Mouse (Mus musculus): ENCODE results near the gene Hcfc1r1.

Gene Hcfc1r1

GRCm38 (mm10) chr17:23675127-23675526 is 1.7 kb downstream of the Hcfc1r1 start:
- peak; percentile 71 for DNase-seq (ENCODE audit: low spot score)

DNA sequence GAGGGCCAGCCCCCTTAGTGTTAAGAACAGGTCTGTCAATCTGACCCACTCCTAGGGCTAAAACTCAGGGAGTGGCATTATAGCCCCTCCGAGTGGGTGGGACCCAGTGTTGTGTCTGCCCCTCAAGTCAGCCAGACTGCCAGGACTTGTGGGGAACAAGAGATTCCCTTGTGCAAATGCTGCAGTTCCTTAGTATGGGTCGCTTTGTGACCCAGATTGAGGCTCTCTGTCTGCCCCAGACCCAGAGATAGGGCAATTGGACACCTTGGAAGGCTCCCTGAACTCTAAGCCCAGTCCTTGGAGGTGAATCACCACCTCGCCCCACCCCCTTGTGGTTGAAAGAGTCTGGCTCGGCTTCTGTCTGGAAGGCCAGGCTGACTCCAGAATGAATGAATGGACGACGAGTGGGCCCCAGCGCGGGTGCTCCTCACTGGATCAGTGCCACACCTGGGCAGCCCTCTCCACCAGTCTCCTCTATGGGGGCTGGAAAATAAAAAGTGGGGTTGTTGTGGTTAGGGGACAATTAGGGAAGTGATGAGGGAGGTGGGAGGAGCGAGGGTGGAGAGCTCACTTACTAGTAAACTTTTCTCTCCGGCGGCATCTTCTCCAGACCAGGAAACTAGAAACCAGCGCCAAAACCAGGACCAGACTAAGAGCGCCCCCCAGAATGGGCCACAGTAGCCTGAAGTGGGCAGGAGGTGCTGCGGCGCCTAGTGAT is 2.3 kb downstream of the Hcfc1r1 start:
- peak; percentile 75 for DNase-seq (ENCODE audit: low spot score)

DNA sequence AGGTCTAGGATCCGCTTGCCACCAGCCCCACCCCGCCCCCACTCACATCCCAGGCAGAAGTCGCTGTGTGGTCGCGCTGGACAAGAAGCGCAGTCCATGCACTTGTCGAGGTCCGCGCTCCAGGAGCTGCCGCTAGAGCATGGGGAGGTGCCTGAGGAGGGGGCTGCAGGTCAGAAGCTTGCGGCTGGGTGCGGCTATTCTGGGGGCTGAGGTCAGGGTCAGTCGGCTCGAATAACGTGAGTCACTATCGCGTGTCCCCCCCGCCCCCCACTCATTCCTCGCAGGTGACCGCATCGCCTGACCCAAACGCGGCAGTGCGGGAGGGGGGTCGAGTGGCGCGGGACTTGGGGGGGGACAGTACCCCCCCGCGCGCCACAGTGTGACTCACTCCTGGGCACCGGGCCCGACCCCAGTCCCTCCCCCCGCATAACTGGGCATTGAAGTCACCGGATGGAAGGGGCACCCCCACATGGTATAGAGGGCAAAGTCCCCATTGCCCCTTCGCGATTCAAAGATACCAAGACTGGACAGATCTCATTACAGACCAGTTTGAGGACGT is 3.2 kb downstream of the Hcfc1r1 start:
- DNase-seq (ENCODE audit: low spot score): peak; percentile 80

GRCm38 (mm10) chr17:23677236-23677679 is 3.9 kb downstream of the Hcfc1r1 start, which contains the start of gene Tnfrsf12a:
Tnfrsf12a (minus strand) TSS chr17:23677468.
- DNase-seq (ENCODE audit: low spot score): peak; percentile 82

GRCm38 (mm10) chr17:23679127-23679835 is 5.9 kb downstream of the Hcfc1r1 start, which contains the start of gene Cldn6:
Cldn6 (plus strand) TSS chr17:23679249.
- DNase-seq (ENCODE audit: low spot score): no peak

GRCm38 (mm10) chr17:23680336-23680735 is 6.9 kb downstream of the Hcfc1r1 start:
- no peak for DNase-seq (ENCODE audit: low spot score)

DNA sequence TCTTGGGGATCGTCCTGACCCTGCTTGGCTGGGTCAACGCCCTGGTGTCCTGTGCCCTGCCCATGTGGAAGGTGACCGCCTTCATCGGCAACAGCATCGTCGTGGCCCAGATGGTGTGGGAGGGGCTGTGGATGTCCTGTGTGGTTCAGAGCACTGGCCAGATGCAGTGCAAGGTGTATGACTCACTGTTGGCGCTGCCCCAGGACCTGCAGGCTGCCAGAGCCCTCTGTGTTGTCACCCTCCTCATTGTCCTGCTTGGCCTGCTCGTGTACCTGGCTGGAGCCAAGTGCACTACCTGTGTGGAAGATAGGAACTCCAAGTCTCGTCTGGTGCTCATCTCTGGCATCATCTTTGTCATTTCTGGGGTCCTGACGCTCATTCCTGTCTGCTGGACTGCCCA is 7.7 kb downstream of the Hcfc1r1 start:
- no peak for DNase-seq (ENCODE audit: low spot score)

DNA sequence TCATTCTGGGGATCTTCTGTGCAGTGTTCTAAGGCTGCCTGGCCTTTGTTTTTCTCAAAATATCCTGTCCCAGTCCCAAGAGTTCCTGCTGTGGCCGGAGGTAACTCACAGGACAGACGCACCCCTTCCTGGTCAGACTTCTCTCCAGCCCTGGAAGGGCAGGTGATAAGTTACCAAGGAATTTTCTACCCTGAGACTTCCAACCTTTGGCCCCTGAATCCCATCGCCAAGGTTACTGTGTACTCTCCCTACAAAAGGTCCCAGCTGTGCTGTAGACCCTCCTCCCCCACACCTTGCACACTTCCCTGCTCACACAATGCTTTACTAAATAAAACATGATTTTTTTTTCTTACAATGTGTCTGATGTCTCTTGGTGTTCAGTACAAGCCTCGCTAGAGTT is 8.7 kb downstream of the Hcfc1r1 start:
- DNase-seq (ENCODE audit: low spot score): no peak

DNA sequence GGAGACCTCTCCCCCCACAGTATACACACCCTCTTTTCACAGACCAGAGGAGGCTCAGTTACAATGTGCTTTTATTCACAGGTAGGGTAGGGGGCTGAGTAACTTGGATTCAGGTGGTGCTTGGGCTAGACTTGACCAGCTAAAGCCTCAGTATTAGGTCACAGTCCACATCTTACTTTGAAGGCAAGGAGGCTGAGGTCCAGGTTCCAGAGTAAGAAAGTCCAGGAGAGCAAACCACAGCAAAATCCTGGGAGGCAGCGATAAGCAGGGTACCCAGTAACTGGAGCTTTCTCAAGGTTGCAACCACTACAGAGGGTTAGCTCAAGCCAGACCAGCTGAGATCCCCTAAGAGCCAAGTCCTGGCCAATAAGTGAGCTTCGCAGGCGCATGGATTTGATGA is 9.1 kb downstream of the Hcfc1r1 start:
- no peak for DNase-seq (ENCODE audit: low spot score)

GRCm38 (mm10) chr17:23683226-23683625 is 9.8 kb downstream of the Hcfc1r1 start:
- no peak for DNase-seq (ENCODE audit: low spot score)

GRCm38 (mm10) chr17:23683856-23684672 is 10.7 kb downstream of the Hcfc1r1 start, which contains the start of gene Cldn9:
Cldn9 (minus strand) TSS chr17:23684026.
- no peak for DNase-seq (ENCODE audit: low spot score)

- DNase-seq (ENCODE audit: low spot score): no peak
These were observed 21.1 kb downstream of the Hcfc1r1 start for GRCm38 (mm10) chr17:23694491-23694890.

GRCm38 (mm10) chr17:23695801-23696200 is 22.4 kb downstream of the Hcfc1r1 start:
- DNase-seq (ENCODE audit: low spot score): no peak

DNA sequence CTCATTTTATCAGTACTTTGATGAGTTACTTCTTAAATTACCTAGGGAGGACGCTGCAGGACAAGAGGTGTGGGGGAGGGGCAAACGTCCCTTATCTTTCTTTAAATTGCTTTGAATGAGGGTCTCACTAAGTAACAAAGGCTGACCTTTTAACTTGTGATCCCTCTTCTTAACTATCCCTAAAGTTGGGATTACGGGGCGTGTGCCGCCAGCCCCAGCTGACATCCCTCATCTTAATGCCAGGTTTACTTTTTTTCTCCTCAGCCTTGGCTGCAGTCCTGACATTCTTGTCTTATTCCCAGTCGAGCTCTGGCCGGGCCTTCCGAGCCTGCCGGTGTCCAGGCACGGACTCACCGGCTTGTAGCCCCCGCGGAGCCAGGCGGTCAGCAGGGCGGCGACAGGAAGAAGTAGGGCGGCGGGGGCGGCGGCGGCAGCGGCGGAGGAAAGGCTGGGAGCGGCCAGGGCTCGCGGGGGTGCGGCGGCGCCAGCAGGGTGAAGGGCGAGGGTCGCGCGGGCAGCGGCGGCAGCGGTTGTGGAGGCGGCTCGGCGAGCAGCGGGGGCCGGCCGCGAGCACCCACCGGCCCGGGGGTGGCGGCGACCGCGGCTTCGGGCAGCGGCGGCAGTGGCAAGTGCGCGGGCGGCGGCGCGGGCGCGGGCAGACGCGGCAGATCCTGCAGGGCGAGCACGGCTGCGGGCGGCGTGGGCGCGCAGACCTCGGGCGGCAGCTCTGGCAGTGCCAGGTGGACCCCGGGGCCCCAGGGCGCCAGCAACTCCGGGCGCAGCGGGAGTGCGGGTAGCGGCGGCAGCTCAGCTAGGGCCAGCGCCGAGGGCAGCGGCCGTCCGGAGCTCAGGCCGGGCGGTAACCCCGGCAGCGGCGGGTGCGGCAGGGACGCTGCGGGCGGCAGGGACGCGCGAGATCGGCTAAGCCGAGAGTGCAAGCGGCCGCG is 26.0 kb downstream of the Hcfc1r1 start:
- peak; percentile 33 for DNase-seq (ENCODE audit: low spot score)

DNA sequence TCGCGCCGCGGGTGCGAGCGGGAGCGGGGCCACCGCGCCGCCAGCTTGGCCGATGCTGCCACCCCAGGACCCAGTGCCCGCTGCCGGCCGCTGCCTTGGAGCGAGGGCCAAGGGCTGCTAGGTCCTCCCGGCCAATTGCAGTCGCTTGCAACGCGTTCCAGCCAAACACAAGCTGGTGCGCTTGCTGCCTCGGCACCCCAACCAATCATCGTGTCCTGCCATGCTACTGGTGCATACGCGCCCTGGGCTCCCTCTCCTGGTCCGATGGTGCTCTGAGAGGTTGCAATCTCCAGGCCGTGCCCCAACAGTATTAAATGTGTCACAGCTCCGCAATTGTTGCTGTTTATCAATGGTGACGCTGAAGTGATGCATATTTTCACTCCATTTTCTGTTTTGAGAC is 26.7 kb downstream of the Hcfc1r1 start:
- peak; percentile 82 for DNase-seq (ENCODE audit: low spot score)

- DNase-seq (ENCODE audit: low spot score): no peak
These were observed 29.9 kb downstream of the Hcfc1r1 start for GRCm38 (mm10) chr17:23703301-23703700.

- DNase-seq (ENCODE audit: low spot score): no peak
These were observed 31.3 kb downstream of the Hcfc1r1 start for GRCm38 (mm10) chr17:23704741-23705140.

- no peak for DNase-seq (ENCODE audit: low spot score)
These were observed 32.2 kb downstream of the Hcfc1r1 start for GRCm38 (mm10) chr17:23705525-23706104.

- peak; percentile 78 for DNase-seq (ENCODE audit: low spot score)
These were observed 32.8 kb downstream of the Hcfc1r1 start for GRCm38 (mm10) chr17:23706212-23706611.

DNA sequence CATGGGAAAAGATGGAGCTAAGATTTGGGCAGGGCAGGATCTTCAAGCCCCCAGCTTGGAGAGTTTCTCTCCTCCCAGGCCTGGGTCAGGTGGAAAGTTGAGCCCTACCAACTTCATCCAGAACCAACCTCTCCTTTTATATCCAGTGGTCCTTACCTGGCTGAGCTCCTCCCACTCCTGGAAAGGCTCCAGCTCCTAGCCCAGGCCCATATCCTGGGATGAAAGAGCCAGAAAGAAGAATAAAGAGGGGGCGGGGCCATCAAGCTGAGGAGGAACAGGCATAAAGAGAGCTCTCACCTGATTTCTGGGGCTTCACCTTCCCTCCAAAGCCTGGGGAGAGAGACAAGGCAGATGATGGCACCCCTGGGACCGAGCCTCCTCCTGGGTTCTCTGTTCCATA is 43.6 kb downstream of the Hcfc1r1 start:
- no peak for DNase-seq (ENCODE audit: low spot score)

DNA sequence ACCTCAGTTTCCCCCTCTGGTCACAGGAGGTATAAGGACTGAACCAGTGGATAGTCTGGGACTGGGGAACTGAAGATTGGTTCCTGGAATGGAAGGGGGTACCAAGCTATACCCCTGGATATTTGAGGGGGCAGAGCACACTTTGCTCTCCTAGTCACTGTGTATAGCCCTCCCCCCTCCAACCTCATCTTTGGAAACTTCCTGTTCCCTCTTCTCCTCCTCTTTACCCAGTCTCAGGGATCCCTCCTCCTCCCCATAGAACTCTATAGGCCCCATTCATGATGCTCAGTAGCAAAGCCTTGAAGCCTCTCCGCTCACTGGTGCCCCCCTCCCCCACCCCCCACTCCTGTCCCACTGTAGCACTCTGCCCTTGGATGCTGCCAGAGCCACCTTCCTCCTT is 46.1 kb downstream of the Hcfc1r1 start:
- no peak for DNase-seq (ENCODE audit: low spot score)

Measured in urinary bladder, postnatal 25 days (tissue).